Mouse (Mus musculus) forebrain, embryonic 14.5 days (tissue): ENCODE data around the gene Tle3. TPM values are rescaled to one million over a fixed set of nuclear protein-coding genes. Genes with fewer than 3 reads are reported as not detected.

Source experiments
- ATAC-seq: fragments of 200-750 bp; cut with Nextera tagmentation; 2 replicates; pipeline ENCODE4 v1.8.0; 2017; ENCODE audit warnings: mild to moderate bottlenecking, moderate library complexity
- DNase-seq: peaks from one replicate; pipeline ENCODE4 v3.0.0-alpha.2; 2015; ENCODE audit warnings: low spot score
- H3K27ac ChIP-seq: fragments of 300-500 bp; sonication (generic); 2 replicates; pipeline ENCODE4 v1.5.1; 2014; ENCODE audit warnings: low read depth, mild to moderate bottlenecking, control low read depth, low read length, moderate library complexity
- H3K27me3 ChIP-seq: fragments of 300-500 bp; sonication (generic); replicated peaks from 2 replicates; pipeline ENCODE4 v1.6.1; 2014; ENCODE audit warnings: low read length, control low read depth, mixed read lengths; ENCODE audit not compliant: control insufficient read depth, insufficient read depth
- H3K36me3 ChIP-seq: fragments of 300-500 bp; sonication (generic); 2 replicates; pipeline ENCODE4 v1.6.1; 2014; ENCODE audit warnings: low read length, control low read depth; ENCODE audit not compliant: control insufficient read depth, insufficient read depth
- H3K4me1 ChIP-seq: fragments of 300-500 bp; sonication (generic); 2 replicates; pipeline ENCODE4 v1.6.1; 2014; ENCODE audit warnings: antibody characterized with exemption, low read length, control low read depth; ENCODE audit not compliant: control insufficient read depth, insufficient read depth
- H3K4me2 ChIP-seq: fragments of 300-500 bp; sonication (generic); 2 replicates; pipeline ENCODE4 v1.6.1; 2014; ENCODE audit warnings: mild to moderate bottlenecking, control low read depth, low read length
- H3K4me3 ChIP-seq: fragments of 300-500 bp; sonication (generic); 2 replicates; pipeline ENCODE4 v1.5.1; 2014; ENCODE audit warnings: low read depth, low read length, control low read depth
- H3K9ac ChIP-seq: fragments of 300-500 bp; sonication (generic); 2 replicates; pipeline ENCODE4 v1.6.1; 2014; ENCODE audit warnings: mild to moderate bottlenecking, low read length, control low read depth, moderate library complexity
- H3K9me3 ChIP-seq: fragments of 300-500 bp; sonication (generic); replicated peaks from 2 replicates; pipeline ENCODE4 v1.6.1; 2016; ENCODE audit warnings: low read length, control low read depth, mixed read lengths; ENCODE audit not compliant: control insufficient read depth
- WGBS: fragments of 180-500 bp; shearing (Covaris S2); extraction: QIAGEN DNeasy Blood & Tissue Kit; methylation state at CpG from one replicate; pipeline ENCODE4 v1.1.7; 2014; 5-methylcytosine and 5-hydroxymethylcytosine counted together
- polyA plus RNA-seq: library from polyadenylated mRNA; unstranded; fragments of >200 nt; fragmentation: Nextera tagmentation; extraction: Ambion mirVana; gene quantifications from 2 replicates; pipeline ENCODE4 v1.2.1, GENCODE M21; 2014

Tle3 gene
- polyA plus RNA-seq, 1 experiment from 2014 or later = 28.1 TPM

DNA sequence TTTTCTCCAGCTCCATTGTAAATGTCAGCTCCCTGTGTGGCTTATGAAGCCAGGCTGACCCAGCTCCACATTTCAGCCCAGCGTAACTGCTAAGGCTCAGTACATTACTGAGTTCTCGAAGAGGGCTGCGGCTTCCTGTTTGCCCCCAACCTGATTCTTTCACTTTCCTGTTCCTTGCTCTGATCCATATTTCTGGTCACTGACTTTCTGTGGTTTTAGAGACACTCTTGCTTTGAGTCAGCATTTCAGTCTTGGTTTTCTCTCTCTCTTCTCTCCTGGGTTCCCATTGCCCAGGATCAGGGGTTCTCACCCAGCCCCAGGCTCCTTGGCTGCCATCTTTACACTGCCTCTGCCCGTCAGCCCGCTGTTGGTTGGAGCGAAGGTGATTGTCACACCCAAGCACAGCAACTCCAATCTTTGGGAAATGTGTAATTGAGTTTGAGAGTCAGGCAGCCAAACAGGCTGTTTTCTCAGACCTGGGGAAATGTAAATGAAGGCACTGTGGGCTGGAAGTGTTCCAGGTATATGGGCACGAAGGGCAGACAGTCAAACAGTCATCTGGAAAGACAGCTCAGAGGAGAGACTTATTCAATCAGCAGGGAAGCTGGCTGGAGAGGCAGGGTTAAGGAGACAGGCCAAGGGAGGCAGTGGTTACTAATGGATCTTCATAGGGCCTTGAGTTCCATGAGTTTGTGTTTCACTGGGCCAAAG, 39.8 kb upstream of the Tle3 start:
- Histone ChIP-seq H3K27ac (no peak overlapping the region), H3K4me1 (0 out of 2 replicates have a peak, but pooled peaks cover 1% of the 10 kb centered on the region), H3K27me3 (no peaks in the 10 kb centered on the region), H3K4me3 (no peak overlapping the region), H3K9me3 (no peaks in the 10 kb centered on the region), H3K9ac (no peak overlapping the region), H3K36me3 (no peaks in the 10 kb centered on the region), H3K4me2 (no peak overlapping the region)
- DNase-seq = no peak
- no peak for ATAC-seq
- WGBS = 80% methylated on average over 7 of the region's 7 CpGs

DNA sequence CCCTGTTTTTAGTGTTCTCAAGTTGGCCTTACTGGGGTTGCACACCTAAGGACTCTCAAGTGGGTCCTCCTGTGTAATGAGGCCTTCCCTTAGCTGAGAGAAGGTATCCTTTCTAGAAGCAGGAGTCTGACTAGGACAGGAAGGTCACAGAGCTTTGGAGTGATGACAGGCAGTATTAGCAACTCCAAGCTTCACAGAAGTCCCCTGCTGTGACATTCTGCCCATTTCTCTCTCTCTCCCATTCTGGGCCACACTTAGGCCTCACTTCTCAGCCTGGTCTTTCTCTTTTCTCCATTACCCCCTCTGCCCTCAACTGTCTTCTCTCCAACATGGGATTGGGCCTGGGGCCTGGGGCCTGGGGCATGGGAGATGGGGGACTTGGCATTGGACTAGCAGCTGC, 36.0 kb upstream of the Tle3 start:
- H3K9me3 ChIP-seq = no peaks in the 10 kb centered on the region
- no peak overlapping the region for H3K9ac ChIP-seq
- H3K4me3 ChIP-seq = no peak overlapping the region
- 0 out of 2 replicates have a peak, but pooled peaks cover 6% of the 10 kb centered on the region for H3K27me3 ChIP-seq
- DNase-seq (no peak), ATAC-seq (no peak)
- no peak overlapping the region for H3K27ac ChIP-seq
- no peaks in the 10 kb centered on the region for H3K36me3 ChIP-seq
- no peak overlapping the region for H3K4me2 ChIP-seq
- H3K4me1 ChIP-seq = 0 out of 2 replicates have a peak, but pooled peaks cover 6% of the 10 kb centered on the region

DNA sequence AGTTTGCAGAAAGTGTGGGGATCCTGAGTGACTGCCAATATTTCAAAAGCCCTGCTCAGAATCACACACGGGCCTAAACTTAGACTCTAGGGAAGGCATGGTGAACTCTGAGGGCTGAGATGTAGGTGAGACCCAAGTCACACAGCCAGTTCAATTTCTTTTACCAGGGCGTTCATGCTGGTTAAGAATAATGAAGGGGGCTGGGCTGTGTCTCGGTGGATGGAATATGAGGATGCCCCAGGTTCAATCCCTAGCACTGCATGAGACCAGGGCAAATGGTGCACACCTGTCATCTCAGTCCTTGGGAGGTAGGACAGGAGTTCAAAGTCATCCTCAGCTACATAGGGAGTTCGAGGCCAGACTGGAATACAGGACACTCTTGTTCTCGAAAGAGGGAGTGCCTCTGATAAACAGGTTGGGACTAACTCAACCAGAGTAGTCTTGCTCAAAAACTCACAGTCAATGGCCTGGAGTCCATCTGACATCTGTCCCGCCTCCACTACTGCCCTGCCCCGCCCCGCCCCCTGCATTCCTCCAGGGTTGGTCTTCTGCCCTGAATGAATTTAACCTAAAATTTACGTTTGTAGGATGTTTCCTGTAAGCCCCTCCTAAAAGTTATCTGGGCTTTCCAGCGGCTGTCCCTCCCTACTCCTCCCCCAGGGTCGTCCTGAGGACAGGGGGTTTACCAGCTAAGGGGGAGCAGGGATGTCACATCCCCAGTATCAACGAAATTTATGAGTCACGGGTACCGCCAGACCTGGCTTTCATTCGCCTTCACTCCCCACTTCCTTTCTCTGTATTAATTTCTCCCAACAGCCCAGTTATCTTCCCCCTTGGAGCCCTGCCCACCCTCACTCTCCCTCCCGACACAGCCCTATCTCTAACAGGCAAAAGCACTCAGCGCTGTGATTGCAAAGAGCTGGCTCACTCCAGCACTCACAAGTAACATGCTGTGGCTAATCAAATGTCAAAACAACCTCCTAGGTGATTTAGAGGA, 35.3 kb upstream of the Tle3 start:
- peak; percentile 50 for DNase-seq
- H3K27me3 ChIP-seq = 0 out of 2 replicates have a peak, but pooled peaks cover 6% of the 10 kb centered on the region
- whole genome bisulfite sequencing = 48% methylated on average over 17 of the region's 17 CpGs

DNA sequence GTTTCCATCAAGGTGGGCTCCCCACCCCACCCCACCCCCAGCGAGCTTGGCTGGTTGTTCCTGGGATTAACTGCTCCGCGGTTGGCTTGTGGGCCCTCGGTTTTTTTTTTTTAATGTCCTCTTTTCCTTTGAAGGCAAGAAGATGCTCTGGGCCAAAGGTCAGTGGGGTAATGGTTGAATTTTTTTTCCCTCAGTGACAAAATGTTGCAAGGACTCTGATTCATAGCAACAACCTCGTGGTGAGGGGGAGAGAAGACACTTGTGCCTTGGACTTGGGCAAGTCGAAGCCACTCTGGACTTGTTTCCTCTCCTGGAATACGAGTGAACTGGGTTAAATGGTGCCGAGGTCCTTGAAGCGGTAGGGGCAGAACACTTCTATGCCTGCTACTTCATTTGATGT, 34.5 kb upstream of the Tle3 start:
- WGBS = 31% methylated on average over 9 of the region's 9 CpGs
- H3K36me3 ChIP-seq = no peaks in the 10 kb centered on the region
- ATAC-seq = no peak

More for the DNA sequence above, 35.3 kb upstream of the Tle3 start:
- H3K27ac ChIP-seq = no peak overlapping the region
- H3K4me2 ChIP-seq = no peak overlapping the region
- ATAC-seq = no peak
- 0 out of 2 replicates have a peak, but pooled peaks cover 6% of the 10 kb centered on the region for H3K4me1 ChIP-seq
- H3K9me3 ChIP-seq = no peaks in the 10 kb centered on the region
- H3K4me3 ChIP-seq = no peak overlapping the region
- no peak overlapping the region for H3K9ac ChIP-seq
- no peaks in the 10 kb centered on the region for H3K36me3 ChIP-seq

DNA sequence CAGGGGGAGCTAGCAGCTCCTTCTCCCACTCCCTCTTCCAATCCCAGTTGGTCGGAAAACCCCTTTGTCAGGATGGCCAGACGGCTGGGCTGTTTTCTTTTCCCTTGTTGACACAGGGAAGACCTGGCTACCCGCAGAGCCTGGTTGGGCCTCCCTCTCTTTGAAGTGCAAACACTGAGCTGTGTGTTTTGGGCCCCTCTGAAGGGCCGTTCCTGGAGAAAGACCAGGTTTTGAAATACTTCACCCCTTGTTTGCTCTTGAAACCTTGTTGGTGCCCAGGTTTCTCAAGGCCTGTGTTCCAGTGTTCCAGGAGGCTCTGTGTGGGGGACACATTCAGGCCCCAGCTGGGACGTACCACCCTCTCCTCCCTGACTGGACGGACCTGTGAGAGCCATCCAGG, 32.9 kb upstream of the Tle3 start:
- no peak for DNase-seq
- Histone ChIP-seq H3K4me2 (no peak overlapping the region), H3K9me3 (no peaks in the 10 kb centered on the region), H3K27me3 (0 out of 2 replicates have a peak, but pooled peaks cover 6% of the 10 kb centered on the region), H3K27ac (no peak overlapping the region), H3K4me1 (0 out of 2 replicates have a peak, but pooled peaks cover 6% of the 10 kb centered on the region), H3K4me3 (no peak overlapping the region), H3K9ac (no peak overlapping the region), H3K36me3 (no peaks in the 10 kb centered on the region)
- WGBS = 24% methylated on average over 6 of the region's 6 CpGs
- ATAC-seq = no peak

More for the DNA sequence above, 34.5 kb upstream of the Tle3 start:
- no peak overlapping the region for H3K9ac ChIP-seq
- H3K4me2 ChIP-seq = no peak overlapping the region
- 0 out of 2 replicates have a peak, but pooled peaks cover 6% of the 10 kb centered on the region for H3K4me1 ChIP-seq
- DNase-seq = no peak
- no peak overlapping the region for H3K27ac ChIP-seq
- no peak overlapping the region for H3K4me3 ChIP-seq
- H3K27me3 ChIP-seq = 0 out of 2 replicates have a peak, but pooled peaks cover 6% of the 10 kb centered on the region
- no peaks in the 10 kb centered on the region for H3K9me3 ChIP-seq

DNA sequence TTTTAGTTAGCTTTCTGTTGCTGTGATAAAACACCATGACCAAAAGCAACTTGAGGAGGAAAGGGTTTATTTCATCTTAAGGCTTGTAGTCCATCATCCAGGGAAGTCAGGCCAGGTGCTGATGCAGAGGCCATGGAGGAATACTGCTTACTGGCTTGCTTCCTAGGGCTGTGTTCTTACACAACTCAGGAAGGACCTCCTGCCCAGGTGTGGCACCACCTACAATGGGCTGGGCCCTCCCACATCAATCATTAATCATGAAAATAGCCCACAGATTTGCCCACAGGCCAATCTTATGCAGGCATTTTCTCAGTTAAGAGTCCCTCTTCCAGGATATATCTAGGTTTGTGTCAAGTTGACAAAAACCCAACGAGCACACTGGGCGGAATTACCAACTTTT, 31.8 kb upstream of the Tle3 start:
- H3K4me3 ChIP-seq = no peak overlapping the region

DNA sequence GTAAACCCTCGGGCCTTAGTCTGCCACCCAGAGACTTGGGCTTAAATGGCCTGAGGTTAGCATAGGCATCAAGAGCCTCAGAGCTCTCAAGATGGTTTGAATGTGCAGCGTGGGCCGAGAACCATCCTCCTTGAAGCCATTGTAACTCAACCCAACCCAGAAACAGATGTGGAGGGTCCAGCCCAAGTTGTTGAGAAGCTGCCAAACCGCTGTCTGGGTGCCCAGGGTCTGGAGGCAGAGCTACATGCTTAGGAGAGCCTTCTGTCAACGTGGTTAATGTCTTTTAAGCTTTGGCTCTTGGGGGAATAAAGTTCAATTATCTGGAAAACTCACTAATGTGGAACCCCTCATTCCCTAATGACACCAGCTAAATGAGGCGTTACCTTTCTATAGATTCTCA, 29.9 kb upstream of the Tle3 start:
- H3K36me3 ChIP-seq = no peaks in the 10 kb centered on the region
- no peak overlapping the region for H3K9ac ChIP-seq
- H3K27me3 ChIP-seq = 0 out of 2 replicates have a peak, but pooled peaks cover 8% of the 10 kb centered on the region
- ATAC-seq (no peak), DNase-seq (no peak)
- H3K9me3 ChIP-seq = no peaks in the 10 kb centered on the region
- no peak overlapping the region for H3K27ac ChIP-seq
- 0 out of 2 replicates have a peak, but pooled peaks cover 5% of the 10 kb centered on the region for H3K4me1 ChIP-seq
- H3K4me2 ChIP-seq = no peak overlapping the region
- 57% methylated on average over 6 of the region's 6 CpGs for WGBS
- no peak overlapping the region for H3K4me3 ChIP-seq

More for the DNA sequence above, 31.8 kb upstream of the Tle3 start:
- Histone ChIP-seq H3K4me2 (no peak overlapping the region), H3K27me3 (0 out of 2 replicates have a peak, but pooled peaks cover 6% of the 10 kb centered on the region), H3K4me1 (0 out of 2 replicates have a peak, but pooled peaks cover 6% of the 10 kb centered on the region), H3K27ac (no peak overlapping the region), H3K9ac (no peak overlapping the region), H3K36me3 (no peaks in the 10 kb centered on the region), H3K9me3 (no peaks in the 10 kb centered on the region)
- WGBS = 97% methylated on average over 2 of the region's 2 CpGs
- no peak for ATAC-seq
- no peak for DNase-seq

DNA sequence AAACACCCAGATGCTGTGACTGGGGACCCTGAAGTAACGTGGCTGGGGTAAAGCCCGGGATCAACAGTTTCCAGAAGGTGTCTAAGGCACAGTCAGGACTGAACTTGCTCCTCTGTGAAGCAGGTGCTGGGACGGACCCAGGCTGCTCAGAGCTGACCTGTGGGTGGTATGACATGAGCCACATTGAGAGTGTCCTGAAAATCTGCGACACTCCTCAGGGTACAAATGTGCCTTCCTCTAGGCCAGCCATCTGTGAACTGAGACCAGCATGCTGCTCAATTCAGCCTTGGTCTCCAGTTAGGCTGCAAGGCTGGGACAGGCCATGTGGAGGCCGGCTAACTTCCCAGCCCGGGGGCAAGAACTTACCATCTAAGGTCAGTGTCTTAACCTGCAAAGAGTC, 27.5 kb upstream of the Tle3 start:
- Histone ChIP-seq H3K9me3 (no peaks in the 10 kb centered on the region), H3K27ac (no peak overlapping the region), H3K4me3 (no peak overlapping the region), H3K9ac (no peak overlapping the region), H3K36me3 (no peaks in the 10 kb centered on the region), H3K4me2 (no peak overlapping the region), H3K4me1 (peaks cover 11% of the 10 kb centered on the region; the same call in 1 of the 2 replicates), H3K27me3 (peaks cover 2% of the 10 kb centered on the region; the same call in 1 of the 2 replicates)
- no peak for ATAC-seq
- WGBS = 76% methylated on average over 6 of the region's 6 CpGs
- DNase-seq = no peak
